Mouse (Mus musculus) midbrain, embryonic 11.5 days (tissue): ENCODE measurements around the gene Narfl. TPM values are rescaled to one million over a fixed set of nuclear protein-coding genes. Genes with fewer than 3 reads are reported as not detected.

ENCODE experiments used
- ATAC-seq: fragments of 200-750 bp; cut with Nextera tagmentation; 2 replicates; pipeline ENCODE4 v1.8.0; 2017; ENCODE audit warnings: moderate TSS enrichment, moderate library complexity; ENCODE audit not compliant: low FRiP score
- DNase-seq: peaks from one replicate; pipeline ENCODE4 v3.0.0; 2015; ENCODE audit warnings: low spot score; ENCODE audit errors: missing footprints
- H3K27ac ChIP-seq: fragments of 300-500 bp; sonication (generic); 2 replicates; pipeline ENCODE4 v1.5.1; 2014; ENCODE audit warnings: low read depth, low read length
- H3K27me3 ChIP-seq: fragments of 300-500 bp; sonication (generic); 2 replicates; pipeline ENCODE4 v1.6.1; 2014; ENCODE audit warnings: mild to moderate bottlenecking, low read length, moderate library complexity, mixed read lengths; ENCODE audit not compliant: control insufficient read depth, insufficient read depth
- H3K36me3 ChIP-seq: fragments of 300-500 bp; sonication (generic); 2 replicates; pipeline ENCODE4 v1.6.1; 2014; ENCODE audit warnings: mild to moderate bottlenecking, low read length, moderate library complexity, mixed read lengths; ENCODE audit not compliant: control insufficient read depth, insufficient read depth
- H3K4me1 ChIP-seq: fragments of 300-500 bp; sonication (generic); 2 replicates; pipeline ENCODE4 v1.6.1; 2014; ENCODE audit warnings: low read length; ENCODE audit not compliant: control insufficient read depth, insufficient read depth
- H3K4me2 ChIP-seq: fragments of 300-500 bp; sonication (generic); 2 replicates; pipeline ENCODE4 v1.6.1; 2014; ENCODE audit warnings: mild to moderate bottlenecking, moderate library complexity
- H3K4me3 ChIP-seq: fragments of 300-500 bp; sonication (generic); 2 replicates; pipeline ENCODE4 v1.5.1; 2014; ENCODE audit warnings: low read depth, low read length
- H3K9ac ChIP-seq: fragments of 300-500 bp; sonication (generic); 2 replicates; pipeline ENCODE4 v1.6.1; 2014; ENCODE audit warnings: low read length
- H3K9me3 ChIP-seq: fragments of 300-500 bp; sonication (generic); 2 replicates; pipeline ENCODE4 v1.6.1; 2016; ENCODE audit warnings: low read length; ENCODE audit not compliant: control insufficient read depth
- WGBS: fragments of 180-500 bp; shearing (Covaris S2); extraction: QIAGEN DNeasy Blood & Tissue Kit; methylation state at CpG from one replicate; pipeline ENCODE4 v1.1.7; 2014; 5-methylcytosine and 5-hydroxymethylcytosine counted together
- polyA plus RNA-seq: library from polyadenylated mRNA; unstranded; fragments of >200 nt; fragmentation: Nextera tagmentation; extraction: Ambion mirVana; gene quantifications from 2 replicates; pipeline ENCODE4 v1.2.1, GENCODE M21; 2014

The Narfl gene
- polyA plus RNA-seq, 1 experiment from 2014 or later, result 23.4 TPM

DNA sequence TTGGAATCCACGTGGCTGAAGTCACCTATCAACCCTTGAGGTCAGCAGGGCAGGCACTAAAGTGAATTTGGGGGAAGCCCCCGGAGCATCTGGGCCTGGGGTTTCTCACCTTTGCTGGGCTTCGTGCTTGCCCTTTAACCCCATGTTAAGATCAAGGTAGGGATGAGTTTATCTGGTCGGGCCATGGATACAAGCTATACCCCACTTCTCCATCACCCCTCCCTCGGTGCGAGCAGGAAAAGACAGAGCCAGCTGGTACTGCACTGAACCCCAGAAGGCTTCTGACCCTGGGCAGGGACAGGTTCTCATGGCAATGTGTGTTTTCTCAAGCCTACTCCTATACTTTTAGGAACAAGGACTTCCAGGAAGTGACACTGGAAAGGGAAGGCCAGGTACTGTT is 7.8 kb downstream of the Narfl start:
- H3K27me3 ChIP-seq, result no peaks in the 10 kb centered on the region
- DNase-seq (no peak), ATAC-seq (no peak)
- no peak overlapping the region for H3K4me2 ChIP-seq
- H3K4me1 ChIP-seq, result peaks cover 18% of the 10 kb centered on the region
- H3K4me3 ChIP-seq, result no peak overlapping the region
- H3K9me3 ChIP-seq, result no peaks in the 10 kb centered on the region
- H3K27ac ChIP-seq, result no peak overlapping the region
- 84% methylated on average over 6 of the region's 6 CpGs for WGBS
- peaks cover 20% of the 10 kb centered on the region for H3K36me3 ChIP-seq
- no peak overlapping the region for H3K9ac ChIP-seq

DNA sequence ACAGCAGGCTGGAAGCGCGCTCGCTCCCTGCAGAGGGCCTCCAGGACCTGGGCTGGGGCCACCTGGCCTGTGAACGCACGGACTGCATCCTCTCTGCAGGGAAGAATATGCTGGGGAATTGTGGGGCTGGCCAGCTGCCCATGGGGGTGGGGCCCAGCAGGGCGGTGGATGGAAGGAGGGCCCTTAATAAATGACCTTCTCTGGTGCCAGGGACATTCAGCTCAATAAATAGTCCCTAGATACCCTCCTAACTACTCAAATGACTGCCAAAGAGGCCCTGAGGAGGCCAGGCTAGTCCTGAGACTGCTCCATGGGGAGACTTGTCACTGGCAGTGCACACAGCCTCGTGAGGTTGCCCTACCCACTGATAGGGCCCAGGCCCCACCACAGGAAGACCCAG is 9.5 kb downstream of the Narfl start:
- Histone ChIP-seq H3K9ac (no peak overlapping the region), H3K4me3 (no peak overlapping the region), H3K4me2 (no peak overlapping the region), H3K4me1 (peaks cover 18% of the 10 kb centered on the region), H3K9me3 (no peaks in the 10 kb centered on the region), H3K27ac (no peak overlapping the region), H3K36me3 (peaks cover 20% of the 10 kb centered on the region), H3K27me3 (no peaks in the 10 kb centered on the region)
- DNase-seq (no peak), ATAC-seq (no peak)
- 84% methylated on average over 7 of the region's 7 CpGs for WGBS

DNA sequence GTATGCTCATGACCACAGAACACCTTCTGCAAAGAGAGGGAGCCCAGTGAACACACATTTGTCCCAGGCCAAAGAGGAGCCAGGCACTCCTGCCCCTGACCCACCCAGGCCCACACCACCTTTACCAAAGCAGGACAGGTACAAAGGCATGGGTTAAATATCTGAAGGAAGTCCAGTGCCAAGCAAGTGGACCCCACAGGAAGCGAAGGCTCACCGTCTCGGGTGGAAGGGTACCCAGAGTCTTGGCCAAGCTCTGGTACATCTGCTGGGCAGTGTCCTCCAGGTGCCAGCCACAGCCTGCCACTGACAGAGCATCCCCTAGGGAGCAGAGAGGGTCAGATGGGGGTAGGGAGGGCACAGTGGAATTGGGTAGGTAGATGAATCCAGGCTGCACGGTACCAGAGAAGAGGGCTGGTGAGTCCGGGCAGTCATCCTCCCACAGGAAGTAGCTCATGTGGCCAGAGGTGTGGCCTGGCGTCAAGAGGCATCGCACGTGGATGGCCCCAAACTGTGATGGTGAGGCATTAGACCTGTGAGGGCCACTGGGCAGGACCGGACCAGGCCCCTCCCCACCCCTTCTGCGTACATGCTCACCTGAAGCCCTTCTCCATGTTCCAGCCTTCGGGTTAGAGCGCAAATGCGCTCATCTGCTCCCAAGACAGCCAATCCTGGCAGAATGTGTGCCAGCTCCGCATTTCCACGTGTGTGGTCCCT is 10.4 kb downstream of the Narfl start:
- peak overlapping the region; percentile 89 for H3K9ac ChIP-seq
- DNase-seq, result no peak
- peak overlapping the region; percentile 57 for H3K4me2 ChIP-seq
- H3K36me3 ChIP-seq, result peaks cover 20% of the 10 kb centered on the region
- H3K27me3 ChIP-seq, result no peaks in the 10 kb centered on the region
- no peaks in the 10 kb centered on the region for H3K9me3 ChIP-seq
- no peak overlapping the region; the same call in 1 of the 2 replicates for H3K27ac ChIP-seq
- no peak for ATAC-seq
- WGBS, result 88% methylated on average over 15 of the region's 15 CpGs
- peaks cover 18% of the 10 kb centered on the region for H3K4me1 ChIP-seq
- H3K4me3 ChIP-seq, result peak overlapping the region; percentile 66

DNA sequence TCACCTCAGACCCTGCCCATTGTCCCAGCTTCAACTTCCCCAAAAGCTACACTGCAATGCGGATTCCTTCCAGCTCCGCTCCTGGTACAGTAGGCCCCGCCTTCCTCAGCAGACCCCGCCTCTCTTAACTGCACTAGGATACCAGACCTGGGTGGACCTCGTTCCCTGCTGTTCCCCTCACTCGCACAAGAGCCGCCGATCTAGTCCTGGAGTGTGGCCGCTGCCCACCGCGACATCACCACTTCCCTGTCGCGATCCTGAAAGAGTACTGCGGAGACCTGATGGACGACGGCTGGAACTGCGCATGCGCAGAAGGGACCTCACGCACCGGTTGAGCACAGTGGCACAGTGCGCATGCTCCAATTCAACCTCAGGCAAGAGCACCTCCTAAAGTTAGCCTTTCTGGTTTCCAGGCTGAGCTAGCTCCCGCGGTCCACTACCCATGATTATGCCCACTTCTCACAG is 11.7 kb downstream of the Narfl start, which contains the start of gene Haghl:
Haghl (minus strand) TSS at position 393 of the 465 bp plus-strand sequence.
- Histone ChIP-seq H3K27ac (peak within 1 kb of the TSS; percentile 73), H3K9ac (peak within 1 kb of the TSS; percentile 89), H3K4me1 (peaks cover 18% of the 10 kb centered on the region), H3K4me3 (peak within 1 kb of the TSS; percentile 66), H3K36me3 (peaks cover 22% of the 10 kb centered on the region), H3K9me3 (no peaks in the 10 kb centered on the region), H3K27me3 (no peaks in the 10 kb centered on the region), H3K4me2 (peak within 1 kb of the TSS; percentile 57)
- peak; percentile 100 for DNase-seq
- peak; percentile 85 for ATAC-seq
- WGBS, result 0% methylated on average over 23 of the region's 23 CpGs

DNA sequence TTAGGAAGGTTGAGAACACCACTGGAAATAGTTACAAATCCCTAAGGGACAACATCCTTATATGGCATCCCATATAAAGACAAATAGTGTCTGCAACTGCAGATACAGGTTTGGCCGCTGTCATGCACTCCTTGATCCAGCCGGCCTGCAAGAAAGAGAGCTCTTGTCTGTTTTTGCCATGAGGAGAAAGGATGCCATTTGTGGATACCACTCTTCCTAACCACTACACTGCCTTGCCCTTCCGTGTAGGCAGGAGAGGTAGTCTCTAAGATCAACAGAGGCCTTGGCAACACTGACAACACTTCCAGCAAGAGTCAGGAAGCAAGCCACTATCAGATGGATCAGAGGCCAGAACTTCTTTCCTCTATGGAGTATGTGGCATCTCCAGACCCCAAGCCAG is 12.7 kb downstream of the Narfl start, which contains the start of gene Ccdc78:
Ccdc78 (plus strand) TSS at position 301 of the 400 bp plus-strand sequence.
- no peak for DNase-seq
- Histone ChIP-seq H3K36me3 (peaks cover 22% of the 10 kb centered on the region), H3K9me3 (no peaks in the 10 kb centered on the region), H3K9ac (peak within 1 kb of the TSS; percentile 89), H3K4me2 (peak within 1 kb of the TSS; percentile 57), H3K4me3 (peak within 1 kb of the TSS; percentile 66), H3K4me1 (peaks cover 25% of the 10 kb centered on the region), H3K27ac (peak within 1 kb of the TSS; percentile 73), H3K27me3 (no peaks in the 10 kb centered on the region)
- WGBS, result 89% methylated on average over 3 of the region's 3 CpGs
- ATAC-seq, result no peak

DNA sequence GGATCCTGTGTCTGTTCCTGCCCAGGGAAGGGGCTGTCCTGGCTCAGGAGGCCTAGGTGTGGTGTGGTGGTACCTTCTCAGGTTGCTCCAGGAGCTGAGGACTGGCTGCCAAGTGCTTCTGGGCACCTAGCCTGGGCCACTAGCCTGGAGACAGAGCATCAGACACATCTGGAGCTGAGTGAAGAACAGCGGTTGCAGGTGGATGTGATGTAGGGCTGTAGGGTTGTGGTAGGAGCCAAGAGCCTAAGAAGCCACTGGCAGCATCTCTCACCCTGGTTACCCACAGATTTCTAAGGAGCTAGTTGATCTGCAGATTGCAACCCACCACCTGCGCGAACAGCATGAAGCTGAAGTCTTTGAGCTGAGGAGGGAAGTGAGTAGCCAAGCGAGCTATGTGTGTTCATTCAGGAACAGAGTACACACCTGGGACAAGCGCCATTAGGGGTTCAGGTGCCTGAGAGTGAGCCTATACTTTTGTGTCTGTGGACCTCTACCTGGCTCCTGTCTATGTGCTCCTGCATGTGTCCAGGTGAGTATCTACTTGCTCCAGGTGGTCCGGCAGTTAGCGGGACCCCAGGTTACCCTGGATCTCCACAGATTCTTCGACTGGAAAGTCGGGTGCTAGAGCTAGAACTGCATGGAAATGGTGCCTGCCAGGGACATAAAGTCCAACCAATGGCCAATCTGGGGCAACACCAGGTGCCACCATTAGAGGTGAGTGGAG is 13.4 kb downstream of the Narfl start:
- H3K36me3 ChIP-seq, result peaks cover 20% of the 10 kb centered on the region
- H3K4me1 ChIP-seq, result peaks cover 28% of the 10 kb centered on the region
- H3K9me3 ChIP-seq, result no peaks in the 10 kb centered on the region
- H3K4me2 ChIP-seq, result no peak overlapping the region
- 95% methylated on average over 9 of the region's 9 CpGs for WGBS
- no peak overlapping the region for H3K9ac ChIP-seq
- H3K4me3 ChIP-seq, result no peak overlapping the region
- no peak for DNase-seq
- ATAC-seq, result no peak
- H3K27ac ChIP-seq, result no peak overlapping the region
- no peaks in the 10 kb centered on the region for H3K27me3 ChIP-seq

DNA sequence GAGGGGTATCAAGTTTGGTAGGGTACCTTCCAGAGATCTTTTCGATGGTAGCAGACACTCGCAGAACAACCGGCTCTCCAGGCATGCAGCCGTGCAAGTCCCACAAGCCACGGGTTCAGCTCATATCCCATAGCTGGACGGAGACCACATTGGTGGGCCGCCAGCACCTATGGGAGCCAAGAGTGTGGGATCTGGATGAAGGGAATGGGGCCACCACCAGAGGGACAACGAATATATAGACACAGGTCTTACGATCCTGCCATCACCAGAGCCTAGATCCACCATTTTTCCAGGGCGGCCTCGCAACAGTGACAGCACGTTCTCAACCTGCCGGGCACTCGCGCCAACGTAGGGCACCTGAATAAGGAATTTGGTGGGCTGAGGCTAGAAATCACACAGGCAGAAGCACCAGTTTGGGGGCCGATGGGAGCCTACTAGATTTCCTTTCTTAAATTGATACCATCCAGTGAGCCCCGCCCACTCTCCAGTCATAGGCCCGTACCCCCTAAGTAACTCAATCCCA is 17.8 kb downstream of the Narfl start:
- Histone ChIP-seq H3K36me3 (0 out of 2 replicates have a peak, but pooled peaks cover 2% of the 10 kb centered on the region), H3K9ac (peak overlapping the region; percentile 87), H3K27me3 (no peaks in the 10 kb centered on the region), H3K4me1 (peaks cover 48% of the 10 kb centered on the region), H3K4me2 (peak overlapping the region; percentile 98), H3K9me3 (no peaks in the 10 kb centered on the region), H3K4me3 (peak overlapping the region; percentile 82), H3K27ac (peak overlapping the region; percentile 75; the same call in 1 of the 2 replicates)
- ATAC-seq (0 out of 2 replicates have a peak, but pooled peaks have one; percentile 0), DNase-seq (no peak)
- 27% methylated on average over 19 of the region's 19 CpGs for WGBS

DNA sequence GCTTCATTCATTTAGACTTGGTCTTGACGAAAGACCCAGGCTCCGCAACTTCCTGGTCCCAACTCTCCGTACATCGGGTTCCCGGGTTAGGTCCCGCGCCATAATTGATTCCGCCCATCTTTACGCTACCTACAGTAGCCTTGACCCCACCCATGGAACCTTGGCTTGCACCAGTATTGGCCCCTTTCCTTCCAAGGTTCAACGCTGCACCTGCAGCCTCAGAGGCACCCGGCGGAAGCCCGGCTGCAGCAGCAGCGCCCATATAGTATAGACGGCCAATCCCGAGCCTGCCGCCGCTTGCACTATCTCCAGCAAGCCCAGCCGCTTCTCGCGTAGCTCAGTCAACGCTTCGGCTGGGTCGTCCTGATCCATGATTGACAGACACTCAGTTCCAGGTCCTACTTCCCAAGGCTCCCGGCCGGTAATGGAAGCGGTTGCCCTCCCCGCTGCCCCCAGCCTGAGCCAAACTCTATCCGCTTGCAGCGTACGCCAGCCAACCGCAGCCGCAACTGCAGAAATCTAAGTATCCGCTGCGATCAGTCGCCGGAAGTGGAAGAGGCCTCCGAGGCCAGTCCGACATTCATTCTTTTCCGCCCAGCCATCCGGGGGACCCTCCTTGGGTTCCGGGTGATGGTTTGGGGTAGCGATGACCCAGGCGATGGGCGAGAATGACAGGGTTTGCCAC is 18.4 kb downstream of the Narfl start:
- H3K4me1 ChIP-seq, result peaks cover 48% of the 10 kb centered on the region
- H3K9me3 ChIP-seq, result no peaks in the 10 kb centered on the region
- H3K9ac ChIP-seq, result peak overlapping the region; percentile 87
- H3K27me3 ChIP-seq, result no peaks in the 10 kb centered on the region
- under 1% methylated on average over 45 of the region's 45 CpGs for WGBS
- H3K4me3 ChIP-seq, result peak overlapping the region; percentile 82
- H3K4me2 ChIP-seq, result peak overlapping the region; percentile 98
- H3K36me3 ChIP-seq, result 0 out of 2 replicates have a peak, but pooled peaks cover 2% of the 10 kb centered on the region
- H3K27ac ChIP-seq, result peak overlapping the region; percentile 75
- ATAC-seq, result peak; percentile 45
- peak; percentile 99 for DNase-seq
